Mouse (Mus musculus): ENCODE data around the gene Ccdc157.

Gene Ccdc157

DNA sequence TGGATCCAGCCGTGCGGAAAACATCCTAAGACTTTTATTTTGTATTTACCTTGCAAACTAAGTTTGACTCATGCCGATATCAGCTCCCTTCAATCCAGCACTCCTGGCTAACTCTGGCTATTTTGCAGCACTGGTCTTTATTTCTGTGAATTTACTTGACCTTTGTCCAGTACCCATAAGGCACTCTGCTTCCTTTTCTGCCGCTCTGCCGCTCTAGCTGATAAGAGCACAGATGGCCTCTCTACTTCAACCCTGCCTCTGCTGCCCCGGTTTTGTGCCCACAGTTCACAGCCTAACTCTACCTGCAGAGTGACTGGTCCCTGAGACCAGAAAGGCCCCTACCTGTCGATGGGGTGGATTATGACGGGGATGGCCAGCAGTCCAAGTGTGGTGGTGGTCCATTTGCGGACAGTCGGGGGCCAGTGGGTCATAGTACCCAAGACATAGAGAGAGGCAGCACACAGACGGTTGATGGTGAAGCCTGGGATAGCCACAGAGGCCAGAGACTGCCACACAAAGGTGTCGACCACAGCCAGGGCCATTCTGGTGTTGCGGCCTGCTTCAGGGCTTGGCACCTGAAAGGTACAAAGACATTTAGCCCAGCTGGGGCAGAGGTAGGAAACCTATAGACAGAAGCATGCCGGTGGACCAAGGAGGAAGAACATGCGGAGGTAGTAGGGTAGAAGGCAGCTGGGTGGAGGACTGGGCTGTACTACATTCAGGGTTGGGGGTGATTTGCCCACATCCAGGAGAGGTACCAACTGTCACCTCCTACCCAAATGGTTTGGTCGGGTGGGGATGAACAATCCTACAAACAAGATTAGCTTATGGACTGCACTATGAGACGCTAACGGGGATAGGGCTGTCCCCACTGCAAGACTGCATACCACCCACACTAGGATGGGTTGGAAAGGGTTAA is 66.4 kb downstream of the Ccdc157 start:
- in situ Hi-C loops (cut with MboI; ENCODE audit: low pct_unique_long_range_greater_than_20kb in 1 of 2, low sequenced_read_pairs in 2 of 2, unreplicated experiment in 1 of 2) = no loop called here

All from mouse embryonic stem cell (cell line).